Mouse (Mus musculus) limb, embryonic 15.5 days (tissue): ENCODE measurements at regions not wholly inside any gene's neighbourhood (a gene's known extent, or its start where the extent isn't known, plus 50 kb on each side); places are given as distances from the start of the nearest gene placed in this dataset.

Experiments
- ATAC-seq: fragments of 200-750 bp; cut with Nextera tagmentation; 2 replicates; pipeline ENCODE4 v1.8.0; 2017; ENCODE audit warnings: low read depth, moderate TSS enrichment; ENCODE audit not compliant: insufficient number of reproducible peaks, low FRiP score, low TSS enrichment
- H3K27ac ChIP-seq: fragments of 300-500 bp; sonication (generic); 2 replicates; pipeline ENCODE4 v1.5.1; 2015; ENCODE audit warnings: moderate library complexity, mild to moderate bottlenecking, inconsistent platforms
- H3K27me3 ChIP-seq: fragments of 300-500 bp; sonication (generic); 2 replicates; pipeline ENCODE4 v1.6.1; 2015; ENCODE audit warnings: inconsistent platforms
- H3K36me3 ChIP-seq: fragments of 300-500 bp; sonication (generic); 2 replicates; pipeline ENCODE4 v1.6.1; 2015; ENCODE audit warnings: inconsistent platforms
- H3K4me1 ChIP-seq: fragments of 300-500 bp; sonication (generic); 2 replicates; pipeline ENCODE4 v1.6.1; 2015; ENCODE audit warnings: inconsistent platforms
- H3K4me2 ChIP-seq: fragments of 300-500 bp; sonication (generic); 2 replicates; pipeline ENCODE4 v1.6.1; 2015; ENCODE audit warnings: mild to moderate bottlenecking, inconsistent platforms
- H3K4me3 ChIP-seq: fragments of 300-500 bp; sonication (generic); 2 replicates; pipeline ENCODE4 v1.5.1; 2015; ENCODE audit warnings: mild to moderate bottlenecking, inconsistent platforms
- H3K9ac ChIP-seq: fragments of 300-500 bp; sonication (generic); 2 replicates; pipeline ENCODE4 v1.6.1; 2015; ENCODE audit warnings: inconsistent platforms
- H3K9me3 ChIP-seq: fragments of 300-500 bp; sonication (generic); 2 replicates; pipeline ENCODE4 v1.6.1; 2016; ENCODE audit warnings: inconsistent platforms
- WGBS: fragments of 180-500 bp; shearing (Covaris S2); methylation state at CpG from one replicate; pipeline ENCODE4 v1.1.7; 2015; 5-methylcytosine and 5-hydroxymethylcytosine counted together

- ATAC-seq: no peak
- no peaks in the 10 kb centered on the region for H3K4me1 ChIP-seq
- H3K36me3 ChIP-seq: no peaks in the 10 kb centered on the region
- H3K4me3 ChIP-seq: no peak overlapping the region
- peaks cover 34% of the 10 kb centered on the region for H3K27me3 ChIP-seq
- 48% methylated on average over 7 of the region's 7 CpGs for WGBS
- H3K4me2 ChIP-seq: no peak overlapping the region
- no peak overlapping the region for H3K27ac ChIP-seq
- H3K9me3 ChIP-seq: no peaks in the 10 kb centered on the region
- no peak overlapping the region for H3K9ac ChIP-seq
Measured at GRCm38 (mm10) chr8:92077611-92078010, 275.7 kb upstream of the Irx3 start.

GRCm38 (mm10) chr8:92072254-92072615 is 270.4 kb upstream of the Irx3 start:
- Histone ChIP-seq H3K9me3 (no peaks in the 10 kb centered on the region), H3K27ac (no peak overlapping the region), H3K4me3 (no peak overlapping the region), H3K4me1 (no peaks in the 10 kb centered on the region), H3K36me3 (no peaks in the 10 kb centered on the region), H3K4me2 (no peak overlapping the region), H3K9ac (no peak overlapping the region), H3K27me3 (peaks cover 66% of the 10 kb centered on the region)
- WGBS: 23% methylated on average over 6 of the region's 6 CpGs
- no peak for ATAC-seq

GRCm38 (mm10) chr8:92071305-92072253 is 269.7 kb upstream of the Irx3 start:
- 51% methylated on average over 21 of the region's 21 CpGs for WGBS
- Histone ChIP-seq H3K4me2 (no peak overlapping the region), H3K36me3 (no peaks in the 10 kb centered on the region), H3K9me3 (no peaks in the 10 kb centered on the region), H3K27me3 (peaks cover 70% of the 10 kb centered on the region), H3K4me1 (no peaks in the 10 kb centered on the region), H3K27ac (no peak overlapping the region), H3K4me3 (no peak overlapping the region), H3K9ac (no peak overlapping the region)
- no peak for ATAC-seq

GRCm38 (mm10) chr8:92070704-92071103 is 268.8 kb upstream of the Irx3 start:
- no peak overlapping the region for H3K27ac ChIP-seq
- H3K27me3 ChIP-seq: peaks cover 73% of the 10 kb centered on the region
- no peaks in the 10 kb centered on the region; the same call in 1 of the 2 replicates for H3K4me1 ChIP-seq
- H3K9ac ChIP-seq: no peak overlapping the region
- H3K9me3 ChIP-seq: no peaks in the 10 kb centered on the region
- no peak overlapping the region for H3K4me2 ChIP-seq
- H3K36me3 ChIP-seq: no peaks in the 10 kb centered on the region
- WGBS: 41% methylated on average over 8 of the region's 8 CpGs
- no peak overlapping the region for H3K4me3 ChIP-seq
- no peak for ATAC-seq

- H3K9ac ChIP-seq: no peak overlapping the region
- H3K27me3 ChIP-seq: peaks cover 77% of the 10 kb centered on the region
- no peaks in the 10 kb centered on the region for H3K36me3 ChIP-seq
- no peak overlapping the region for H3K4me2 ChIP-seq
- no peak overlapping the region for H3K4me3 ChIP-seq
- no peaks in the 10 kb centered on the region for H3K9me3 ChIP-seq
- peaks cover 8% of the 10 kb centered on the region; the same call in 1 of the 2 replicates for H3K4me1 ChIP-seq
- WGBS: 30% methylated on average over 8 of the region's 8 CpGs
- ATAC-seq: no peak
- no peak overlapping the region for H3K27ac ChIP-seq
Measured at GRCm38 (mm10) chr8:92066435-92066834, 264.6 kb upstream of the Irx3 start.

GRCm38 (mm10) chr8:92065554-92066239 is 263.8 kb upstream of the Irx3 start:
- ATAC-seq: no peak
- no peak overlapping the region for H3K9ac ChIP-seq
- no peak overlapping the region for H3K4me2 ChIP-seq
- H3K9me3 ChIP-seq: no peaks in the 10 kb centered on the region
- H3K4me3 ChIP-seq: no peak overlapping the region
- peaks cover 76% of the 10 kb centered on the region for H3K27me3 ChIP-seq
- peaks cover 8% of the 10 kb centered on the region; the same call in 1 of the 2 replicates for H3K4me1 ChIP-seq
- H3K27ac ChIP-seq: no peak overlapping the region
- no peaks in the 10 kb centered on the region for H3K36me3 ChIP-seq
- 11% methylated on average over 9 of the region's 9 CpGs for WGBS

- Histone ChIP-seq H3K27ac (no peak overlapping the region), H3K36me3 (no peaks in the 10 kb centered on the region), H3K9ac (no peak overlapping the region), H3K4me2 (no peak overlapping the region), H3K27me3 (peaks cover 76% of the 10 kb centered on the region), H3K4me3 (no peak overlapping the region), H3K9me3 (no peaks in the 10 kb centered on the region), H3K4me1 (peaks cover 8% of the 10 kb centered on the region; the same call in 1 of the 2 replicates)
- no peak for ATAC-seq
- WGBS: 18% methylated on average over 4 of the region's 4 CpGs
Measured at GRCm38 (mm10) chr8:92064971-92065370, 263.1 kb upstream of the Irx3 start.

GRCm38 (mm10) chr8:92064175-92064821 is 262.4 kb upstream of the Irx3 start:
- Histone ChIP-seq H3K4me1 (peaks cover 8% of the 10 kb centered on the region; the same call in 1 of the 2 replicates), H3K9me3 (no peaks in the 10 kb centered on the region), H3K27me3 (peaks cover 76% of the 10 kb centered on the region), H3K27ac (no peak overlapping the region), H3K4me2 (no peak overlapping the region), H3K4me3 (no peak overlapping the region), H3K36me3 (no peaks in the 10 kb centered on the region), H3K9ac (no peak overlapping the region)
- 14% methylated on average over 9 of the region's 9 CpGs for WGBS
- no peak for ATAC-seq

GRCm38 (mm10) chr8:92063333-92063732 is 261.5 kb upstream of the Irx3 start:
- Histone ChIP-seq H3K9ac (no peak overlapping the region), H3K36me3 (no peaks in the 10 kb centered on the region), H3K27me3 (peaks cover 67% of the 10 kb centered on the region), H3K4me2 (no peak overlapping the region), H3K27ac (no peak overlapping the region), H3K4me3 (no peak overlapping the region), H3K4me1 (peaks cover 8% of the 10 kb centered on the region; the same call in 1 of the 2 replicates), H3K9me3 (no peaks in the 10 kb centered on the region)
- no peak for ATAC-seq
- WGBS: 74% methylated on average over 4 of the region's 4 CpGs

GRCm38 (mm10) chr8:92059471-92059870 is 257.6 kb upstream of the Irx3 start:
- no peak overlapping the region for H3K27ac ChIP-seq
- H3K9me3 ChIP-seq: no peaks in the 10 kb centered on the region
- H3K36me3 ChIP-seq: no peaks in the 10 kb centered on the region
- no peak for ATAC-seq
- no peak overlapping the region for H3K9ac ChIP-seq
- 75% methylated on average over 5 of the region's 5 CpGs for WGBS
- H3K4me1 ChIP-seq: 0 out of 2 replicates have a peak, but pooled peaks cover 2% of the 10 kb centered on the region
- no peak overlapping the region for H3K4me3 ChIP-seq
- H3K4me2 ChIP-seq: no peak overlapping the region
- H3K27me3 ChIP-seq: peaks cover 57% of the 10 kb centered on the region

- no peak for ATAC-seq
- Histone ChIP-seq H3K4me2 (no peak overlapping the region), H3K9ac (no peak overlapping the region), H3K36me3 (no peaks in the 10 kb centered on the region), H3K9me3 (no peaks in the 10 kb centered on the region), H3K4me1 (no peaks in the 10 kb centered on the region), H3K27me3 (peaks cover 52% of the 10 kb centered on the region), H3K27ac (no peak overlapping the region), H3K4me3 (no peak overlapping the region)
- WGBS: 57% methylated on average over 10 of the region's 10 CpGs
Measured at GRCm38 (mm10) chr8:92058953-92059352, 257.1 kb upstream of the Irx3 start.

- no peaks in the 10 kb centered on the region for H3K9me3 ChIP-seq
- H3K4me3 ChIP-seq: no peak overlapping the region
- no peak overlapping the region for H3K27ac ChIP-seq
- no peak for ATAC-seq
- H3K36me3 ChIP-seq: no peaks in the 10 kb centered on the region
- no peaks in the 10 kb centered on the region for H3K4me1 ChIP-seq
- H3K4me2 ChIP-seq: no peak overlapping the region
- 77% methylated on average over 8 of the region's 8 CpGs for WGBS
- peaks cover 42% of the 10 kb centered on the region for H3K27me3 ChIP-seq
- H3K9ac ChIP-seq: no peak overlapping the region
Measured at GRCm38 (mm10) chr8:92057857-92058256, 256.0 kb upstream of the Irx3 start.
